Mouse (Mus musculus) intestine, embryonic 14.5 days (tissue): ENCODE measurements at regions not wholly inside any gene's neighbourhood (a gene's known extent, or its start where the extent isn't known, plus 50 kb on each side); places are given as distances from the start of the nearest gene placed in this dataset.

Source experiments
- ATAC-seq: fragments of 200-750 bp; cut with Nextera tagmentation; replicated peaks from 2 replicates; pipeline ENCODE4 v1.8.0; 2017; ENCODE audit warnings: low read depth, moderate number of reproducible peaks, moderate TSS enrichment, moderate library complexity; ENCODE audit not compliant: low FRiP score, low TSS enrichment
- DNase-seq: peaks from one replicate; pipeline ENCODE4 v3.0.0-alpha.2; 2018; ENCODE audit warnings: low spot score
- H3K27ac ChIP-seq: fragments of 300-500 bp; sonication (generic); 2 replicates; pipeline ENCODE4 v1.5.1; 2014; ENCODE audit warnings: low read depth, mild to moderate bottlenecking, control low read depth
- H3K27me3 ChIP-seq: fragments of 300-500 bp; sonication (generic); replicated peaks from 2 replicates; pipeline ENCODE4 v1.6.1; 2014; ENCODE audit warnings: low read length, control low read depth; ENCODE audit not compliant: control insufficient read depth, insufficient read depth
- H3K36me3 ChIP-seq: fragments of 300-500 bp; sonication (generic); 2 replicates; pipeline ENCODE4 v1.6.1; 2014; ENCODE audit warnings: low read length, control low read depth; ENCODE audit not compliant: control insufficient read depth, insufficient read depth
- H3K4me1 ChIP-seq: fragments of 300-500 bp; sonication (generic); replicated peaks from 2 replicates; pipeline ENCODE4 v1.6.1; 2014; ENCODE audit warnings: low read length, control low read depth, mixed read lengths; ENCODE audit not compliant: control insufficient read depth, insufficient read depth
- H3K4me2 ChIP-seq: fragments of 300-500 bp; sonication (generic); 2 replicates; pipeline ENCODE4 v1.6.1; 2014; ENCODE audit warnings: low read length
- H3K4me3 ChIP-seq: fragments of 300-500 bp; sonication (generic); 2 replicates; pipeline ENCODE4 v1.5.1; 2014; ENCODE audit warnings: low read depth, low read length, control low read depth, mixed read lengths
- H3K9ac ChIP-seq: fragments of 300-500 bp; sonication (generic); 2 replicates; pipeline ENCODE4 v1.6.1; 2014; ENCODE audit warnings: mild to moderate bottlenecking, low read length
- H3K9me3 ChIP-seq: fragments of 300-500 bp; sonication (generic); 2 replicates; pipeline ENCODE4 v1.6.1; 2016; ENCODE audit warnings: low read length, control low read depth; ENCODE audit not compliant: control insufficient read depth
- WGBS: fragments of 180-500 bp; shearing (Covaris S2); extraction: QIAGEN DNeasy Blood & Tissue Kit; methylation state at CpG from one replicate; pipeline ENCODE4 v1.1.7; 2014; 5-methylcytosine and 5-hydroxymethylcytosine counted together

GRCm38 (mm10) chr10:37250157-37250556, 111.4 kb upstream of the Marcks start:
- Histone ChIP-seq H3K4me1 (peaks cover 17% of the 10 kb centered on the region), H3K4me2 (no peak overlapping the region), H3K27ac (peak overlapping the region; percentile 71), H3K36me3 (no peaks in the 10 kb centered on the region), H3K9me3 (no peaks in the 10 kb centered on the region), H3K27me3 (no peaks in the 10 kb centered on the region), H3K4me3 (no peak overlapping the region), H3K9ac (no peak overlapping the region)
- DNase-seq (peak; percentile 50), ATAC-seq (peak; percentile 82)
- WGBS: 16% methylated on average over 2 of the region's 2 CpGs

- no peak for ATAC-seq
- Histone ChIP-seq H3K4me2 (no peak overlapping the region), H3K9me3 (no peaks in the 10 kb centered on the region), H3K4me3 (no peak overlapping the region), H3K27me3 (no peaks in the 10 kb centered on the region), H3K36me3 (no peaks in the 10 kb centered on the region), H3K9ac (no peak overlapping the region), H3K4me1 (peaks cover 17% of the 10 kb centered on the region), H3K27ac (peak overlapping the region; percentile 71)
- DNase-seq: peak; percentile 49
- WGBS: 75% methylated on average over 4 of the region's 4 CpGs
Measured at GRCm38 (mm10) chr10:37249511-37249910, 110.8 kb upstream of the Marcks start.

- Histone ChIP-seq H3K9me3 (no peaks in the 10 kb centered on the region), H3K27me3 (no peaks in the 10 kb centered on the region)
Measured at GRCm38 (mm10) chr10:37247121-37247520, 108.4 kb upstream of the Marcks start.

GRCm38 (mm10) chr10:37243136-37243535, 104.4 kb upstream of the Marcks start:
- 90% methylated on average over 2 of the region's 2 CpGs for WGBS
- H3K9me3 ChIP-seq: no peaks in the 10 kb centered on the region
- no peaks in the 10 kb centered on the region for H3K27me3 ChIP-seq
- H3K4me3 ChIP-seq: no peak overlapping the region
- no peaks in the 10 kb centered on the region for H3K4me1 ChIP-seq
- no peak for ATAC-seq
- H3K9ac ChIP-seq: no peak overlapping the region
- H3K36me3 ChIP-seq: no peaks in the 10 kb centered on the region
- DNase-seq: no peak
- no peak overlapping the region for H3K4me2 ChIP-seq
- no peak overlapping the region for H3K27ac ChIP-seq

More at GRCm38 (mm10) chr10:37247121-37247520, 108.4 kb upstream of the Marcks start:
- H3K4me3 ChIP-seq: no peak overlapping the region
- no peak overlapping the region for H3K9ac ChIP-seq
- no peak for ATAC-seq
- no peak overlapping the region for H3K27ac ChIP-seq
- peaks cover 17% of the 10 kb centered on the region for H3K4me1 ChIP-seq
- DNase-seq: no peak
- H3K4me2 ChIP-seq: no peak overlapping the region
- no peaks in the 10 kb centered on the region for H3K36me3 ChIP-seq

- Histone ChIP-seq H3K36me3 (no peaks in the 10 kb centered on the region), H3K27ac (0 out of 2 replicates have a peak overlapping the region, but pooled peaks have one; percentile 29), H3K4me3 (no peak overlapping the region), H3K9me3 (no peaks in the 10 kb centered on the region), H3K4me2 (no peak overlapping the region), H3K9ac (no peak overlapping the region), H3K4me1 (no peaks in the 10 kb centered on the region), H3K27me3 (no peaks in the 10 kb centered on the region)
- ATAC-seq (no peak), DNase-seq (no peak)
- WGBS: 52% methylated on average over 4 of the region's 4 CpGs
Measured at GRCm38 (mm10) chr10:37241821-37242263, 103.1 kb upstream of the Marcks start.

GRCm38 (mm10) chr10:37240634-37241033, 101.9 kb upstream of the Marcks start:
- no peak for DNase-seq
- Histone ChIP-seq H3K4me3 (no peak overlapping the region), H3K27ac (no peak overlapping the region)

GRCm38 (mm10) chr10:37240201-37240600, 101.5 kb upstream of the Marcks start:
- no peak overlapping the region for H3K27ac ChIP-seq
- no peak for DNase-seq
- no peak for ATAC-seq

More at GRCm38 (mm10) chr10:37240634-37241033, 101.9 kb upstream of the Marcks start:
- Histone ChIP-seq H3K27me3 (no peaks in the 10 kb centered on the region), H3K9ac (no peak overlapping the region), H3K36me3 (no peaks in the 10 kb centered on the region), H3K9me3 (no peaks in the 10 kb centered on the region), H3K4me2 (no peak overlapping the region), H3K4me1 (no peaks in the 10 kb centered on the region)
- peak; percentile 36; the same call in 1 of the 2 replicates for ATAC-seq
- WGBS: 25% methylated on average over 4 of the region's 4 CpGs

GRCm38 (mm10) chr10:37236001-37236822, 97.5 kb upstream of the Marcks start:
- Histone ChIP-seq H3K9ac (no peak overlapping the region), H3K27ac (peak overlapping the region; percentile 34), H3K4me1 (peaks cover 5% of the 10 kb centered on the region; the same call in 1 of the 2 replicates), H3K4me2 (no peak overlapping the region), H3K4me3 (no peak overlapping the region), H3K9me3 (no peaks in the 10 kb centered on the region), H3K36me3 (no peaks in the 10 kb centered on the region), H3K27me3 (no peaks in the 10 kb centered on the region)
- peak; percentile 48 for DNase-seq
- 46% methylated on average over 4 of the region's 4 CpGs for WGBS
- no peak for ATAC-seq

More at GRCm38 (mm10) chr10:37240201-37240600, 101.5 kb upstream of the Marcks start:
- 67% methylated on average over 3 of the region's 3 CpGs for WGBS
- H3K4me3 ChIP-seq: no peak overlapping the region
- H3K36me3 ChIP-seq: no peaks in the 10 kb centered on the region
- H3K27me3 ChIP-seq: no peaks in the 10 kb centered on the region
- no peak overlapping the region for H3K4me2 ChIP-seq
- no peak overlapping the region for H3K9ac ChIP-seq
- H3K9me3 ChIP-seq: no peaks in the 10 kb centered on the region
- no peaks in the 10 kb centered on the region for H3K4me1 ChIP-seq
